Mouse (Mus musculus): ENCODE measurements around the gene Dctn3. TPM values are rescaled to one million over a fixed set of nuclear protein-coding genes. Genes with fewer than 3 reads are reported as not detected.
A peak's percentile ranks its signal among the peaks of the same experiment; 100 is the strongest.
"Not testable (repeated sequence)": the region's sequence is repeated elsewhere in the genome, so short reads cannot be mapped to it uniquely, and the experiment has no call there.

Gene Dctn3
- total RNA-seq, 2 experiments from 2014 or later = 143 to 154 TPM

DNA sequence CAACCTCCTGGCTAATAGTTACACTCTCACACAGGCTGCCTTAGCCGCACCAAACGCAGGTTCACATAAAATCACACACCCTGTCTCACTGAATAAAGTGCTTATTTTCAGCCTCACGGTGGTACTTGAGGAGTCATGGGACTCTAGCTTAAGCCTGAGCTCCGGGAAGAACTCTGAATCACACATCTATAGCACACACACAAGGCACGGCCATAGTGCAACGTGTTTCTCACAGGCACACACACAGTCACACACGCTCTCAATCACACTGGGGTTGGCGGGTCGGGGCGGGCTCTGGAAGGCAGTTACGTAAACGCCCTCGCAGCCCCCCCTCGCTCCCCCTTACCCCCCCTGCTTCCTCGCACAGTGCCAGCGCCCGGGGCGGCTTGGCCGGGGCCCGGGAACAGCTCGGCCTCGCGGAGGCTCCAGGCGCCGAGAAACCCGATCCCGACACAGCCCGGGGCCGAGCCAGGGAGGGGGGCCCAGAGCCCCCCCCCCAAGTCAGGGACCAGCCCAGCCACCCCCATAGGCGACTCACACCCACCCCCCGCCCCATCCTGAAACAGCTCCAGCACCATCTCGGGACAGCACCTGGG, 24.5 kb downstream of the Dctn3 start:
- DNase-seq = not testable (repeated sequence)

DNA sequence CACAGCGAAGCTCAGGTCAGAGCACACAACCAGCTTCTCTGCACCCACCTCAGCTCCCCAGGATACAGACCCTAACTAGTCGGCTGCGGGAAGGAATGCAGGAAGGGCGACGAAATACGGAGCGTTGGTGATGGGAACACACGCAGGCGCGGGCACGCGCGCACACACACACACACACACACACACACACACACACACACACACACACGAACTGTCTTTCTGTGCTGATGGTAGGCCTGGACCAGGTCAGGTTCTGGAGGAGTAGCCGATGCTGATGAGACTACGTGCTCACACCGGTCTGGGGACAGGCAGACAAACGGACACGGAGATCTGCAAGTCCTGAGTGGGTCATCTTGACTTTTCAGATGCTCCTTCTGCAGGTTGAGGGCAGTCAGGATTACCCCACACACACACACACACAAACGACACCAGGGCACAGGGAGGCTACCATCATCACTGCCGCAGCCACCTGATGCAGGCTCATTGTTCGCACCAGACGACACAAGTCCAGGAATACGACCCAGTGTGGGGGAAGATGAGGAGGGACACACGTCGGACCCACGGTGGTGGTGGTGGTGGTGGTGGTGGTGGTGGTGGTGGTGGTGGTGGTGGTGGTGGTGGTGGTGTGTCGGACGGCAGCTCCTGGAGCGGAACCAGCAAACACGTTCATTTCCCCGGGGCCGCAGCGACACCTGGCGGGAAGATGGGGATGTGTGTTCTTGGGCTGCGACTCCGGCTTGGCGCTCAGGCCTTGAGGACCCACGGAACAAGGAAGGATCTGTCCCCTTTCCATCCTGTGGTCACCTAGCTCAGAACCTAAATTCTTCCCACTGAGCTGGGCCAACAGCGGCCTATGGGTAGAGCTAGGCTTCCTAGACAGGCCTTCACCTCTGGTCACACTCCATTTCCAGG, 25.8 kb downstream of the Dctn3 start, which contains the start of gene Cntfr:
Gene Cntfr (minus strand): TSS at position 160 of the 912 bp plus-strand sequence.
- peak; percentile 82 to 84 for DNase-seq

DNA sequence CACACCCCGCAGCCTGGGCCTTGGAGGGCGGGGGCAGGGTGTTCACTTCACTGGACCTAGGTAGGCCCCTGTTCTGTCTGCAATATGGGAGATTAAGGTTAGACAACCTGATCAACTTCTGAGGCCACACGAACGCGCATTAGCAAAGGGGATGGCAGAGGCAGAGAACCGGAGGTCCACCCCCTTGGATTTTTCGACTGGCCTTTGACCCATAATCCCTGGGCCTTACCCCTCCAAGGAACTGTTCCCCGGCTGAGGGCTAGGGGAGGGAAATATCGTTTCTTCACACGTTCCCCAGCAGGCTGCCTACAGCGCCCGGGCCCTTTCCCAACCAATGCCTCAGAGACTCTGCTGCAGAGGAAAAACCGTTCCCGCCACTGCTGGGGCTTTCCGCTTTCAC, 26.5 kb downstream of the Dctn3 start:
- not testable (repeated sequence) for DNase-seq

DNA sequence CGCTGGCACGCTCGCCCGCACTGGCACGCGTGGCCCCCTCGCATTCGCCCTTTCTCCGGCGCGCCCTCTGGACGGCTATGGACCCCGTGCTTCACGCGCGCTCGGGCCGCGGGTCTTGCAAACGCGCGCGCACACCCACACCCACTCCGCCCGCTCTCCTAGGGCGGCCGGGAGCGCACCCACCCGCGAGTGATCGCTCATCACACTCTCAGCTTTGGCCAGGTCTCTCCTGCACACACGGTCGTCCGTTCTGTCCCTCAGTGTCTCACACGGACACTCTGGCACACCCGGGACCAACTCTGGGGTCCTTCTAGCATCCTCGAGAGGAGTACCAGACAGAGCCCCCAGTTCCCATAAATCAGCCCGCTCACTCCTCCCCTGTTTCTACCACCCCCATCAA, 27.2 kb downstream of the Dctn3 start:
- DNase-seq = not testable (repeated sequence)

DNA sequence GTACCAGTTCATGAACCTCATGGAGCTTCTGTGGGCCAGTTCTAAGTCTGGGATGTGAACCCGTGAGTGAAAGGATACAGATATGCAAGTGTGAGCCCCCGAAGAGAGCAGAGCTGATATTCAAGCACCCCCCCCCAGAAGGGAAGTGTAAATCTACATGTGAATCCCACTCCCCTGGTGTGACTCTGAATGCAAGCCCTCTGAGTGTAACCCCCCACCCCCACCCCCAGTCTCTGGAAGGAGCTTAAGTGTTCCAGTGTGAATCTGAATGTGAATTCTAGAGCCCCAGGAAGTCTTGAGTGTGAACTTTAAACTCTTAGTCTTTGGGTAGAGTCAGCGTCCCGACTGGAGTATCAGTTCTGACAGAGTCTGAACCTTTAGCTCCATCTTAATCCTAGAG, 29.5 kb downstream of the Dctn3 start:
- DNase-seq = not testable (repeated sequence)

DNA sequence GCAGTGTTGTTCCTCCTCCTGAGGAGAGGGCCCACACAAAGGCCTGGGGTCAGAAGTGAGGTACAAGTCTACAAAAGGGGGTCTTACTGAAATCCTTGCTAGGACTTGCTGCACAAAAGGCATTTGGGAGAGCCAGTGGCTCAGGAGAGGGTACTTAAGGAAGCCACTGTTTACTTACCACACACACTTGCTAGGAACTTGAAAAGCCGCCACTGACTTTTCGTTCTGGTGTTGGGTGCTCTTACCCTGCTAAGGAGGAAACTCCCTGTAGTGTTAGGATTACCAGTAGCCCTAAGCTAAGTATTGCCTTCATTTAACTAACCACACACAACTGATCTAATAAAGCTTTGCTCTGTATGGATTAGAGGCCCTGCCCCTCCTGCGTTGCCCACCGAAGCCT, 33.0 kb downstream of the Dctn3 start:
- not testable (repeated sequence) for DNase-seq

DNA sequence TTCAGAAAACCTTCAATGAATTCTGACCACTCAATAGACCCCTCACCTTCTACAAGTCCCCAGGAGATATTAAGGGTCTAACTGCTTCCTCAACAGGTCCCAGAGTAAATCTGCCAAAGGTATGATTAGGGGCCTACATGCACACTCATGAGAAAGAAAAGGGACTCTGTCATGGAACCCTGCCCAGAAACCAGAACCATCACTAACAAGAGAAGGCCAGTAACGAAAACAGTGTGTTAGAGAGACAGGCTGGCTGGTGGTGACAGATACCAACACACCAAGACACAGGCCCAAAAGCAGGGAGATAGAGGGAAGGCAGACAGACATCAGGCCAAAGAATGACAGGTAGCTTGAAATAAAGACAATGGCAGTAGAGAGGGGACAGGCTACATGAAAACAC, 34.4 kb downstream of the Dctn3 start:
- not testable (repeated sequence) for DNase-seq

DNA sequence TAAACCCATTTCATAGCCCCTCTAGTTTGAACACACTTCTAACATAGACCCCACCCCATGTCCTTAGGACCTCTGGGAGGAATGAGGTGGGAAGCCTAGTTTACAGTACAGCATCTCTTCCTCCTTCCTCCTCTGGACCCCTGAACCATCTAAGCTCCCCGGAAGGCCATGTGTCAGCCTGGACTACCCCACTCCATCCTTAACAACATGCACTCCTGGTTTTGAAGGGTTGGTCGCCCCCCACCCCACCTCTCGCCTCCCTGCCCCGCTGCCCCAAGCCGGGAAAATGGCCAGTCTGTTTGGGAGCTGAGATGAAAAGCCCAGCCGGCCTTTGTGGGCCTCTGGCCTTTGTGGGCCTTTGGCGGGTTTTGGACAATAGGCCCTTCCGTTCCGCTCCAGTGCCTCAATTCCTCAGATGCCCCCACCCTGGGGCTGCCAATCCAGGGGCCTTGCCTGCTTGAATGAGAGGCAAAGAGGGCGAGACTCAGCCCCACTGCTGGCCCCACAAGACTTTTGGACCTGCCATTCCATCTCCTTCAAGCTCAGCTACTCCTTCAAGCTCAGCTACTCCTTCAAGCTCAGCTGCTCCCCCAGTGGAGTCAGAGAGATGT, 37.0 kb downstream of the Dctn3 start:
- not testable (repeated sequence) for DNase-seq

DNA sequence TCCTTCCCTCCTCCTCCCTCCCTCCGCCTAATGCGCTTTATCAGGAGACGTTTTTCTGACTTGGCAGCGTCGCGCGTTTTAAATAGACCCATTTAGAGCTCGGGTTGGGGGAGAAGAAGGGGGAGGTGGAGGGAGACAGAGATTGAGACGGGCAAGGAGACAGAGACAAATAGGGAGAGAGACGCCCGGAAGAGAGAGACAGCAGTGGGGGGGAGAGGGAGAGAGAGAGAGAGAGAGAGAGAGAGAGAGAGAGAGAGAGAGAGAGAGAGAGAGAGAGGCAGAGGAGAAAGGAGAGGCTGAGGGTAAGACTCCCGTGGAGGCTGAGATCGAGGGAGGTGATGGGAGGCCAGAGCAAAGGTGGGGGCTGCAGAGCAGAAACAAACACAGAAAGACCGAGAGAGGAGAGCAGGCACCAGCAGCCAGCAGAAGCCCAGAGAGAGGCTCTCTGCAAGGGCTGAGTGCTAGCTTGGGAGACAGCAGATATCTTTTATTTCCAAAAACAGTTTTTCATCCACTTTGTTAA, 38.0 kb downstream of the Dctn3 start:
- DNase-seq = not testable (repeated sequence)

DNA sequence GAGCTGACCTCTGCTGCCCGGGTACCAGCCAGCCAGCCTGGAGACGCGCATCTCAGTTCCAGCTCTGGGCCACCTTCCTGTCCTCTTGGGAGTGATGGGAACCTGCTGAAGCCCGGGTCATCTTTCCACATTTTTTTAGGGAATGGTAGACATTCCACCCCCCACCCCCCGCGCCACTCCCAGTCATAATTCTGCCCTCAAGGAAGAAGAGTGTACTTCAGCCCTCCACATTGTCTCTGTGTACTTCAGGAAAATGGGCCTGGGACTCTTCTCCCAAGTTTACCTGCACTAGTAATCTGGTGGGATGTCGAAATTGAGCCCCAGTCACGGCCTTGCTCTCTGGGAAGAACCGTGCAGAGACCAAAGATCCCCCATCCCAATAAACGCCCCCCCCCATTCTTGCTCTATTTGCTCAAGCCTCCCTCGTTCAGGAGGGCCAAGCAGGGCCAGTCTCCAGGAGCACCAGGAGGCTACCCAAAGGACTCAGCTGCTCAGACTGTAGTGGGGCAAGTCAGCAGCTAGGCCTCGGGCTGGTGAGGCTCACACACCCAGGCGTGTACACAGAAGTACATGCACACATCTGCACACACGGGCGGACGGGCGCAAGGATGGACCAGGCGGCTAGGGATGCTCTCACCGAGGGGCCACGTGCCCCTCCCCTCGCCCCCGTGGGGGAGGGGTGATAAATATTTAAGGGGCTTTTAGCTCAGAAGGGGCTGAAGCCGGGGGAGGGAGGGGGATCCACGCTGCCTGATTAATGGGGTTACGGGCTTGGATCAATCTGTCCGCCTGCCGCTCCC, 38.6 kb downstream of the Dctn3 start:
- not testable (repeated sequence) for DNase-seq

DNA sequence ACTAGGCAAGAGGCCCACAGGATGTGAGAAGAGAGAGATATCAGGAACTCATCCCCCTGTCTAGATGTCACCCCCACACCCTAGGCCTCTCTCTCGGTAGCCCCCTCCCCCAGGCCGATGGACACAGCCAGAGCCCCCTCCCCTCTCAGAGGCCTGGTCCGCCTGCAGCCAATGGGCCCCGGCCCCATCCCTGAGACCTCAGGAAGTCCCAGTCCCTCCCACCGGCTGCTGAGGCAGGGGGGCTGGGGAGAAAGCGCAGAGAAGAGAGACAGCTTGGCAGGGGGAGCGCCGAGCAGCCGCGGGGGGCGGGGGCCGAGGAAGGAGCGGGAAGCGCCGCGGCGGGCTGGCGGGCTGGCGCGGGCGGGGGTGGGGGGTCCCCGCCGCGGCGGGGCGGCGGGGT, 39.7 kb downstream of the Dctn3 start:
- not testable (repeated sequence) for DNase-seq

DNA sequence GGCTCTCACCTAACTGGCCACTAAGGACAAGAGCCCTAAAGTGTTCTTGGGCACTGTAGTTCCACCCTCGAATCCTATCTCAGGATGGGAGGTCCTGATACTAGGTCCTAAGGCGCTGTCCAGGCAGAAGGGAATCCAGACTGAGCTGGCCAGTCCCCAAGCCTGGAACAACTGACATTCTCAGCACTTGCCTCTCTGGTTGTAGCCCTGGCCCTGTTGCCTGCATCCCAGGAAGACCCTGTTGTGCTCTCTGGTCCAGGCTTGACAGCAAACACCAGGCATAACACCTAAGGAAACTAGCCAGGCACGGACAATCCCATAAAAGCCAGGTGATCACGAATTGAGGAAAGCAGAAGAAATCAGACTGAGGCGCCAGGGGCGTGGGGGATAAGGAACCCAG, 40.2 kb downstream of the Dctn3 start:
- DNase-seq = no peak

DNA sequence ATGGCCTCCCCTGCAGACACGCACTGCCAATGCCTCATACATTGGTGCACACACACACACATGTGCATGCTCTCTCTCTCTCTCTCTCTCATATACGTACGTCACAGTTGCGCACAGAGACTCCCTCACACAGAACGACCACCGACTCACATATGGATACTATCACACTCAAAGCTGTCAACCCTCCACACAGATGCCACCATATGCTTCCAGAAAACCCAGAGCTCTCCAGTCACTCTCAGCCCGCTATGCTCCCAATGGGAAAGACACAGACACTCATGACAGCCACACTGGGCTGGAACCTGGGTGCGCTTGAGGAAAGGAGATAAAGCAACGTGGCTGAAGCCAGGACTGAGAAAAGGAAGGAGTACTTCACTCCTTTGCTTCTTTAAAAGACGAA, 41.0 kb downstream of the Dctn3 start:
- no peak for DNase-seq

DNA sequence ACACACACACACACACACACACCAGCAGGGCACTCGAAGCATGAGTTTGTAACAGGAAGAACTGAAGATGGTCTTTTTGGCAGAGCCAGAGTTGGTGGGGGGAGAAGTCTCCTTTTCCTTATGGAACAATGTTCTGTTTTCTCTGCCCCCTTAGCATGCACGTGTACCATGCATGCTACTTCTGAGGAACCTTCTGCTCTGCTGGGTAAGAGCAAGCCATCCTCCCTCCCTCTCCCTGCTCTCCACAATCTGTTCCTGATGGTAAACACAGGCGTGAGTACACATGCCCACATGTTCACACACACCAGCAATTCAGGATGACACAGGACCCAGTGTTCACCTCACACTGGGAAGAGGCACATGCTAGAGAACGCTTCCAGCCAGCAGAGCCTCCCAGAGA, 41.8 kb downstream of the Dctn3 start:
- no peak for DNase-seq

DNA sequence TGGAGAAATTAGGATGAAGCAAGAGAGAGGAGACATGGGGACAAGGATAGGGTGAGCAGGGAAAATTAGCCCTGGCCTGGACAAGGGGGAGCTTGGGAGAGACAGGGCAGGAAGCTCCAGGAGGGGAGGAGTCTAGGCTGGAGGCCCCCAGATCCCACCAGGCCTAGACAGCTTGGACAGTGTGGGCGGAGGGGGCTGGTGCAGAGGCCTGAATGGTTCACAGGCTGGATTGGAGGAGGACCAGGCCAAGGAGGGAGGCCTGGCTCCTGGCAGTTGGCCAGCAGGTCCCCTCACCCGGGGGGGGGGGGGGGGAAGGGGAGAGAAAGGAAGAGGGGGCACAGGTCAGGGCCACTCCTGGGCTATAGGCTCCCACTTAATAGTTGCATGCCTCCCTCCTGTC, 43.7 kb downstream of the Dctn3 start:
- DNase-seq = no peak

DNA sequence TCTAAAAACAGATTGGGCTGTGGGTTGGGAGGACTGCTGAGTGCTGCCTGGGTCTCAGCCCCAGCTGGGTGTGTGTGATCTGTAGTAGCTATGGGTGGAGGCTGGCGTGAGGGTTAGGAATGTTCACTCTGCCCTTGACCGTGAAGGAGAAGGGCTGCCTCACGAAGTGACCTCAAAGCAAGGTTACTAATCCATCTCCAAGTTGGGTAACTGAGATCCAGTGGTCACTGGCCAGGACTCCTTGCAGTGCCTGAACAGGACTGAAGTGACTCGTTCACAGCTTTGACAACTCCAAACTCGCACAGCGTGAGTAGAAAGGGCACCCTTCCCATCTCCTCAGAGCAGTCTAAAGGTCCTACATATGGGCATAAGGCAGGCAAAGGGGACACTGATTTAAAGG, 44.1 kb downstream of the Dctn3 start:
- no peak for DNase-seq

DNA sequence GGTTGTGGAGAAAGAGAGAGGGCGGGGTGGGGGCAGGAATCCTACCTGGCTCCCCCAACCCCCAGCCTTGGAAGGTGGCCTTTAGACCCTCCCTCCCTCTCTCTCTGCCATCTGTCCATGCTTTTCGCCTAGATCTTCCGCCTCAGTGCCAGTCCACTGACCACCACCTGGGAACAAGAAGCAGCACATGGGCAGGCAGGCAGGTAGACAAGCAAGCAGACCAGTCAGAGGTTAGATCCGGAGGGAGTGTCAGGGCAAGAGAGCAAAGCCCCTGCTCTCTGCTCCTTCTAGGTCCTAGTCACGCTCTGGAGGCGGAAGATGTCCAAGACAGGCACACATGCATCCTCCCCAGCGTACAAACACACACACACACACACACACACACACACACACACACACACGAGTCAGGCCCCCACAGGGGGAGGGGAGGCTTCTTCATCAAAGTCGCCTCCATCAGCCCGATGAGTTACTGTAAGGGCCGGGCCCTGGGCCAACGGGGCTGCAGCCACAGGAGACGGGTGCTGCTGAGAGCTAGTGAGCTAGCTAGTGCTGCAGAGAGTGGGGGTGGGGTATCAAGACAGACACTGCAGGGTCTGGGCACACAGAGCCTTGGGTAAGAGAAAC, 45.9 kb downstream of the Dctn3 start:
- DNase-seq = no peak

DNA sequence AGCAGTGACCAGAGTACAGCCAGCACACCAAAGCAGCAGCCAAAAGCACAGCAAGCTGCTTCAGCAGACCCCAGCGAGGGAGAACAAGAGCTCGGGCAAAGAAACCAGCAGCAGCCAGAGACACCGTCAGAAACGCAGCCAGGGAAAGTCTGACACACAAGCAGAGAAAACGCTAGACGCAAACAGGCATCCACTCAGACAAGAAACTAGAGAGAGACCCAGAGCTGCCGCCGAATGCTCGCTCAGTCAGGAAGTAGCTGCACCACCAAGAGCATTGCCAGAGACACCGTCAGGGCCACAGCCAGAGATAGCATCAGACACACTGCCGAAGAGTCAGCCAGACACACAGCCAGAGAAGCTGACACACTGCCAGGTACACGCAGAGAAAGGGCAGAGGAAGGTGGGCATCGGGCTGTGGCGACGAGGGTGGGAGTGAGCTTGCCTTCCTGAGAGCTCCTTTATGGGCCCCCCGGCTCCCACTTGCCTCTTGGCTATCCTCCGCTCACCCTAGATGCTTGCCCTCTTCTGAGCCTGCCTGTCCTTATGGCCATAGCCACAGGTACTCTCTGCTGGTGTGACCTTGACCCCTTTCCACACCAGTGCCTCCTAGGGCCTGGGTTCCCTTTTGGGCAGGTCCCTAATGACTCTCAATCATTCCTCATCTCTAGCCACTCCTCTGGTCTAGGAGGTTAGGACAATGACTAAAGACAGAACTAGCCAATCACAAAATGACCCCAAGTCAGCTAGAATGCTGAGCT, 46.5 kb downstream of the Dctn3 start:
- no peak for DNase-seq

DNA sequence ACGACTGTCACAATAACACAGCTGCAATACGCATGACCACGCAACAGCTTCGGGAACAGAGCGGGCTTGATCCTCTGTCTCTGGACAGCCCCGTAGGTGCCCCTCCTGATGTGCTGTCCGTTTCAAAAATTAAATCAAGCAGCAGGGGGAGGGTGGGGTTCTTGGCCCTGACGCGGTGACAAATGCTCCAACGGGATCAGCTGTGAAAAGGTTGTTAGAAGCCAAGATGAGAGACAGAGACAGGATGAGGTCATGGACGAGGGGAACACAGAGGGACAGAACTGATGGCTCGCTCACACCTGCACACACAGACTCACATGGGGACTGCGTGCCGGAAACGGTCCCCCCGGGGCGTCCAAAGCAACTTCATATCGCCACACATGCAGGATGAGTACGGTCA, 49.8 kb downstream of the Dctn3 start:
- DNase-seq = no peak

DNA sequence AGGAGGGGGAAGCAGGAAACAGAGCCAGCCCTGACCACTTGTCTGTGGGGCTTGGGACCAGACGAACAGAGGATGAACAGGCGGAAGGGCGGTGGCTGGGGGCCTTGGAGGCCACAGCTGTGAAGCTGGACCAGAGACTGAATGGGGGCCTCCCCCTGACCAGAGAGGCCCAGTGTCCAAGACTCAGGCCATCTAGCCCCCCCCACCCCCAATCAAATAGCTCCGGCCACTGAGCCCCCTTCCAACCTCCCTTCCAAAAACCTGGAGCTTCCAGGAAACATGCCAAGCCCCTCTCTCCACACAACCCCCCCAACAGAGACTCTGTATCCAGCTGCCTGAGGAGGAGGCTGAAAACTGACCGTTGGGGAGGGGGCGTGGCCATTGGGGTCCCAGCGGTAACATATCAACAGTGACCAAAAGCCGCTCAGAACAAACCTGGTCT, 50.4 kb downstream of the Dctn3 start:
- no peak for DNase-seq

DNA sequence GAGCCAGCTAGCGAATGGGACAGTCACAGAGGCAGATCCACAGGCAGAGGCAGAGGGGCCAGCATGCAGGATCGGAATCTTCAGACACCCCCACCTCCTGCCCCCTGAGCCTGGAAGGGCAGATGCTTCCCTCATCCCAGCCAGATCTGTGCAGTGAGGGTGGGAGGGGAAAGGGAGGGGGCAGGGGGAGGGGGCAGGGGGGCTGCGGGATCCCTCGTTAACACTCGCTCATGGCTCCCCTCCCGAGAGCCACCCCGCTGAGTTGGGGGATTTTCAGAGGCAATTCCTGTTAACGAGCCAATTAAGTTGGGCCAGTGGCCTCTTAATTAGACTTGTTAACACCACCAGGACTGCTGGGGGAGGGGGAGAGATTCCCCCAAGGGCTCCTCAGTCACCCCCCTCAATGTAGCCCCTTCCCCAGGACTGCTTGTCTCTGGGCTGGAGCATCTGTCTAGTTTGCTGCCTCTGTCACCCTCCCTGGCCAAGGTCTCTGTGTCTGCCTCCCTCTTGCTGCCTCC, 50.9 kb downstream of the Dctn3 start:
- no peak for DNase-seq

Data from layer of hippocampus, postnatal 36 days (tissue).